Mouse (Mus musculus): ENCODE results near the gene Sult5a1. TPM values are rescaled to one million over a fixed set of nuclear protein-coding genes. Genes with fewer than 3 reads are reported as not detected.

Gene Sult5a1
- polyA plus RNA-seq, 1 experiment from 2014 or later = 17.8 TPM

DNA sequence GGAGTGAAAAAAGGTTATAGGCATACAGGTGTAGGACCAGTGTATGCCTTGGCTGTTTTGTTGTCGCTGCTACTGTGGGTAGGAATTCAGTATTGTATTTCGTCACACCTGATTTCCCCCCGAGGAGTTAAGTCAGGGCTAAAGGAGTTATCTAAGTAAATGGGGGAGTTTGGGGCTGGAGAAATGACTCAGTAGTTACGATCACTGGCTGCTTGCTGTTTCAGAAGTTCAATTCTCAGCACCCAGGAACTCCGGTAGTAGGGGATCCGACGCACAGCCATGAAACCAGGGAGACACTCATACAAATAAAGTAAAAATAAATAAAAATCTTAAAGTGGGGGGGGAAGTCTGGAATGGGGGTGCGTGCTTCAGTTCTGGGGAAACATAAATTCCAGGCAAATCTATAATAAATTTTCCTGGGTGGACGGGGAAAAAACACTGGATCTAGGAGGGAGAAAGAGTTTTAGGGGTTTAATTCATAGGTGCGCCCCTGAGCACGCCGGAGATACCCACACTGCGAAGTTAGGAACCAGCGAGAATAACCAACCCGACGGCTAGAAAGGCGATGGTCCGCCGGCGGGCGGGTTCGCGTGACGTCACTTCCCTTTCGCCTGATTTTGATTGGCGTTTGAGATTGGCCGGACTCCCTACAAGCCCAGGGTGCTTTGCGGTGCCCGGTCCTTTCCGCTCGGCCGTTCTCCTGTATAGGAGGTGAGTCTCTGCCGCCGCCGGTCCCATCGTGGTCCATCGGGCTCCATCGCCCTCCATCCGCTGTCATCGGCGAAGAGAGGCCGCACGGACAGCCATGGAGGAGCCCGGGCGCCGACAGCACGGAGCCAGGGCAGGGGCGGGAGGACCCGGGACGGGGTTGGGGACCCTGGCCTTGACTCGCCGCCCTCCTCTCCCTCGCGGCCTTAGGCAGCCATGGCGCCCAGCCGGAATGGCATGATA lies 56.1 kb downstream of the Sult5a1 start, which contains the start of gene Rpl13:
Rpl13 (plus strand) TSS at position 616 of the 951 bp plus-strand sequence.
- Histone ChIP-seq H3K4me3 (ENCODE audit: low read depth, low read length) (peak within 1 kb of the TSS; percentile 88), H3K9me3 (ENCODE audit: low read depth, low read length) (no peaks in the 10 kb centered on the region), H3K4me2 (peak within 1 kb of the TSS; percentile 98), H3K4me1 (ENCODE audit: insufficient read depth) (no peaks in the 10 kb centered on the region), H3K36me3 (ENCODE audit: insufficient read depth) (peaks cover 47% of the 10 kb centered on the region), H3K27me3 (ENCODE audit: insufficient read depth, low read length) (no peaks in the 10 kb centered on the region), H3K9ac (peak within 1 kb of the TSS; percentile 97), H3K27ac (ENCODE audit: low read depth) (peak within 1 kb of the TSS; percentile 97)
- DNase-seq (peak; percentile 99), ATAC-seq (ENCODE audit: insufficient read depth) (peak; percentile 97)
- TF ChIP-seq CTCF (IDR thresholded peaks at IDR 0.05; ENCODE audit: low read depth) = no peak
- under 1% methylated on average over 56 of the region's 56 CpGs for WGBS

DNA sequence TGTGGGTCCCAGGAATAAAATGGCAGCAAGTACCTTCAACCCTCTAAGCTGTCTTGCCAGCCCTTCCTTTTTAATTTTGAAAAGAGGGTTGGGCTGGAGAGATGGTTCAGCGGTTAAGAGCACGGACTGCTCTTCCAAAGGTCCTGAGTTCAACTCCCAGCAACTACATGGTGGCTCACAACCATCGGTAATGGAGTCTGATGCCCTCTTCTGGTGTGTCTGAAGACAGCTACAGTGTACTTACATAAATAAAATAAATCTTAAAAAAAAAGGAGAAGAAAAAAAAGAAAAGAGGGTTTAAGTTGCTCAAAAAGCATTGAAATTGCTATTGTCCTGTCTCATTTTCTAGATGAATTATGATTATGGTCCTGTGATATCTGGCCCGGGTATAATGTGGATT lies 56.9 kb downstream of the Sult5a1 start:
- ATAC-seq (ENCODE audit: insufficient read depth) = no peak
- Histone ChIP-seq H3K4me2 (peak overlapping the region; percentile 98), H3K36me3 (ENCODE audit: insufficient read depth) (peaks cover 50% of the 10 kb centered on the region), H3K4me1 (ENCODE audit: insufficient read depth) (no peaks in the 10 kb centered on the region), H3K4me3 (ENCODE audit: low read depth, low read length) (peak overlapping the region; percentile 88; the same call in 1 of the 2 replicates), H3K27ac (ENCODE audit: low read depth) (no peak overlapping the region), H3K27me3 (ENCODE audit: insufficient read depth, low read length) (no peaks in the 10 kb centered on the region), H3K9me3 (ENCODE audit: low read depth, low read length) (no peaks in the 10 kb centered on the region), H3K9ac (peak overlapping the region; percentile 97; the same call in 1 of the 2 replicates)
- no peak; the same call in 1 of the 2 replicates for TF ChIP-seq CTCF (IDR thresholded peaks at IDR 0.05; ENCODE audit: low read depth)
- no peak for DNase-seq
- 71% methylated on average over 4 of the region's 4 CpGs for WGBS

DNA sequence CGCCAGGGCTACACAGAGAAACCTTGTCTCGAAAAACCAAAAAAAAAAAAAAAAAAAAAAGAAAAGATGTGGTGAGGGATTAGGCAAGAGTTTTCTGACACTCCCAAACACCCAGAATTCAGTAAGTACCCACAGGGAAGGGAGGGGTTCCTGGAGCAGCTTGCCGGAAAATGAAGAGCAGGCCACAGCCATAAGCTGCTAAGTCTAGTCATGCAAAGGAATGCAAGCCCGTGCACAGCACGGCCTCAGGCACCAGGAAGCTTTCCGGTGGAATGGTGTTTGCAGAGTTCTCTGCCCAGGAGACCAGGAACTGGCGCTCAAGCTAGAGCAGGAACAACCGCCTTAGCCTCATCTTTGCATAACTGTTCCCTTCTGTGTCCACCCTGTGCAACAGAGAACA lies 57.8 kb downstream of the Sult5a1 start:
- no peak overlapping the region for H3K4me3 ChIP-seq (ENCODE audit: low read depth, low read length)
- no peaks in the 10 kb centered on the region for H3K27me3 ChIP-seq (ENCODE audit: insufficient read depth, low read length)
- H3K9me3 ChIP-seq (ENCODE audit: low read depth, low read length) = no peaks in the 10 kb centered on the region
- TF ChIP-seq CTCF (IDR thresholded peaks at IDR 0.05; ENCODE audit: low read depth) = no peak
- no peak for DNase-seq
- H3K9ac ChIP-seq = no peak overlapping the region
- H3K4me2 ChIP-seq = no peak overlapping the region
- peak overlapping the region; percentile 36; the same call in 1 of the 2 replicates for H3K27ac ChIP-seq (ENCODE audit: low read depth)
- peaks cover 49% of the 10 kb centered on the region for H3K36me3 ChIP-seq (ENCODE audit: insufficient read depth)
- 57% methylated on average over 8 of the region's 8 CpGs for WGBS
- no peaks in the 10 kb centered on the region for H3K4me1 ChIP-seq (ENCODE audit: insufficient read depth)
- ATAC-seq (ENCODE audit: insufficient read depth) = no peak

DNA sequence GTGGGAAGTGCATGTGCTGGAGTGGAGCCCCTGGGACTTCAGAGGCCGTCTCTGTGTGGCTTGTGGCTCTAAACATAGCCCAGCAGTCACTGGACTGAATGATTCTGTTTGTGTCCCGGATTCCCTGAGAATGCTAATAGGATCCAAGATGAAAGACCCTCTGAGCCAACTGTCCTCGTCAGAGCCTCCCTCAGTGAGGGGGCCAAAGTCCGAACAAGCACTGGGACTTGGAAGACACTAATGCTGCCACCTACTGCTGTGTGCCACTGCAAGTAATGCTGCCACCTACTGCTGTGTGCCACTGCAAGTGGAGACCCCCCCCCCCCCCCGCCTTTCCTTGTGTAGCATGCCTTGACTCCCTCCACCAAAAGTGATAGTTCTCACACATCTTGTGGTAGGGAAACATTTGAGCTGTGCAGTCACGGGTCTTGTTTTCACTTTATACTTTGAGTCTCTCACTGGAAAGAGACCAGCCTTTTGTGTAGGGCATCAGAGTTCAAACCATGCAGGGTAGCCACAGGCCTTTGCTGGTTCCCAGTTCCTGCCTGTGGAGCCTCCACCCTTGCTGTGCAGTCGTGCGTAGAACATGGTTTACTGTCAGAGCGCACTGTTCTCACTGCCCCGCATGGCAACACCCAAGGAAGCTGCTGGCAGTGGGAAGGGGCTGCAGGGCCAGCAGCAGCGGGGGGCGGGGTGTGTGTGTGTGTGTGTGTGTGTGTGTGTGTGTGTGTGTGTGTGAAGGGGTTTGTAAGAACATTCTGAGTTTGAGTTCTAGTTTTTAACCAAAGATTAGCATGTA lies 60.1 kb downstream of the Sult5a1 start:
- ATAC-seq (ENCODE audit: insufficient read depth) = no peak
- Histone ChIP-seq H3K27me3 (ENCODE audit: insufficient read depth, low read length) (no peaks in the 10 kb centered on the region), H3K27ac (ENCODE audit: low read depth) (no peak overlapping the region), H3K36me3 (ENCODE audit: insufficient read depth) (peaks cover 49% of the 10 kb centered on the region), H3K9ac (no peak overlapping the region), H3K9me3 (ENCODE audit: low read depth, low read length) (no peaks in the 10 kb centered on the region), H3K4me1 (ENCODE audit: insufficient read depth) (no peaks in the 10 kb centered on the region), H3K4me3 (ENCODE audit: low read depth, low read length) (no peak overlapping the region), H3K4me2 (no peak overlapping the region)
- no peak for DNase-seq
- no peak for TF ChIP-seq CTCF (IDR thresholded peaks at IDR 0.05; ENCODE audit: low read depth)
- WGBS = 79% methylated on average over 12 of the region's 12 CpGs

DNA sequence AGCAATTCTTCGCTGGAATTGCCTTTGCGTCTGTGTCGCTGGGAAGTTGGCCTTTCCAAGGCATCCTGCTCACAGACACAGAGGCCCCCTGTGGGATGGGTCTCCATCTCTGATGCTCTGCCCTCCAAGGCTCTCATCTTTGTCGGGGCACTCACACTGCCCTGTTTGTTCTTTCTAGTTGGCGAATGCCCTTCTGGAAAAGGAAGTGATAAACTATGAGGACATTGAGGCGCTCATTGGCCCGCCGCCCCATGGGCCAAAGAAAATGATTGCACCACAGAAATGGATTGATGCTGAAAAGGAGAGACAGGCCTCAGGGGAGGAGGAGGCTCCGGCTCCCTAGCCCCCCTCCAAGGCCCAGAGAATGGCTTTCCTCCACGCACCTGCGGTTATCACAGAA lies 60.9 kb downstream of the Sult5a1 start:
- H3K27ac ChIP-seq (ENCODE audit: low read depth) = no peak overlapping the region
- no peak for ATAC-seq (ENCODE audit: insufficient read depth)
- TF ChIP-seq CTCF (IDR thresholded peaks at IDR 0.05; ENCODE audit: low read depth) = no peak
- no peaks in the 10 kb centered on the region for H3K27me3 ChIP-seq (ENCODE audit: insufficient read depth, low read length)
- H3K9me3 ChIP-seq (ENCODE audit: low read depth, low read length) = no peaks in the 10 kb centered on the region
- DNase-seq = no peak
- H3K4me2 ChIP-seq = no peak overlapping the region
- H3K9ac ChIP-seq = no peak overlapping the region
- no peaks in the 10 kb centered on the region for H3K4me1 ChIP-seq (ENCODE audit: insufficient read depth)
- no peak overlapping the region for H3K4me3 ChIP-seq (ENCODE audit: low read depth, low read length)
- peaks cover 52% of the 10 kb centered on the region for H3K36me3 ChIP-seq (ENCODE audit: insufficient read depth)
- WGBS = 88% methylated on average over 11 of the region's 11 CpGs

Small RNAs within 50 kb of the gene (microRNA-seq; reads per million reads assigned to microRNA genes)
- gene Mir7079 (ENCODE audit: borderline number of aligned reads) (not detected), gene Mir7080 (ENCODE audit: borderline number of aligned reads) (not detected)

Other genes with a start within 250 kb of the Sult5a1 start
- gene Ankrd11, start 116.0 kb downstream of the Sult5a1 start, polyA plus RNA-seq (2014; fragmentation: Nextera tagmentation; extraction: Ambion mirVana) = 87.5 and 94.6 TPM in 2 replicates
- gene Spg7, start 95.4 kb downstream of the Sult5a1 start, polyA plus RNA-seq (2014; fragmentation: Nextera tagmentation; extraction: Ambion mirVana) = 44.5 and 45.0 TPM in 2 replicates
- gene Rpl13, start 56.0 kb downstream of the Sult5a1 start, polyA plus RNA-seq (2014; fragmentation: Nextera tagmentation; extraction: Ambion mirVana) = 1,722 and 1,770 TPM in 2 replicates
- gene Cpne7, start 40.9 kb downstream of the Sult5a1 start, polyA plus RNA-seq (2014; fragmentation: Nextera tagmentation; extraction: Ambion mirVana) = 0.24 and 0.49 TPM in 2 replicates
- gene Dpep1, start 27.9 kb upstream of the Sult5a1 start, polyA plus RNA-seq (2014; fragmentation: Nextera tagmentation; extraction: Ambion mirVana) = 1.0 and 1.1 TPM in 2 replicates
- 102 and 108 TPM in 2 replicates for gene Chmp1a, start 54.4 kb upstream of the Sult5a1 start, polyA plus RNA-seq (2014; fragmentation: Nextera tagmentation; extraction: Ambion mirVana)
- 3.1 and 4.8 TPM in 2 replicates for gene Spata33, start 54.5 kb upstream of the Sult5a1 start, polyA plus RNA-seq (2014; fragmentation: Nextera tagmentation; extraction: Ambion mirVana)
- 33.2 and 36.3 TPM in 2 replicates for gene Cdk10, start 66.5 kb upstream of the Sult5a1 start, polyA plus RNA-seq (2014; fragmentation: Nextera tagmentation; extraction: Ambion mirVana)
- 2.3 and 4.1 TPM in 2 replicates for gene Spata2l, start 77.9 kb upstream of the Sult5a1 start, polyA plus RNA-seq (2014; fragmentation: Nextera tagmentation; extraction: Ambion mirVana)
- 19.7 and 26.6 TPM in 2 replicates for gene Zfp276, start 95.9 kb upstream of the Sult5a1 start, polyA plus RNA-seq (2014; fragmentation: Nextera tagmentation; extraction: Ambion mirVana)
- 25.9 and 28.1 TPM in 2 replicates for gene Vps9d1, start 96.0 kb upstream of the Sult5a1 start, polyA plus RNA-seq (2014; fragmentation: Nextera tagmentation; extraction: Ambion mirVana)
- 40.0 and 41.6 TPM in 2 replicates for gene Fanca, start 160.3 kb upstream of the Sult5a1 start, polyA plus RNA-seq (2014; fragmentation: Nextera tagmentation; extraction: Ambion mirVana)
- 1.7 TPM in 2 replicates for gene Spire2, start 174.4 kb upstream of the Sult5a1 start, polyA plus RNA-seq (2014; fragmentation: Nextera tagmentation; extraction: Ambion mirVana)
- gene Tcf25, start 215.4 kb upstream of the Sult5a1 start, polyA plus RNA-seq (2014; fragmentation: Nextera tagmentation; extraction: Ambion mirVana) = 144 and 146 TPM in 2 replicates
- gene Mc1r, start 248.8 kb upstream of the Sult5a1 start, polyA plus RNA-seq (2014; fragmentation: Nextera tagmentation; extraction: Ambion mirVana) = not detected in 2 replicates

Measured in lung, embryonic 14.5 days (tissue).